Mouse (Mus musculus): ENCODE data around the gene Cd79a.

The Cd79a gene

DNA sequence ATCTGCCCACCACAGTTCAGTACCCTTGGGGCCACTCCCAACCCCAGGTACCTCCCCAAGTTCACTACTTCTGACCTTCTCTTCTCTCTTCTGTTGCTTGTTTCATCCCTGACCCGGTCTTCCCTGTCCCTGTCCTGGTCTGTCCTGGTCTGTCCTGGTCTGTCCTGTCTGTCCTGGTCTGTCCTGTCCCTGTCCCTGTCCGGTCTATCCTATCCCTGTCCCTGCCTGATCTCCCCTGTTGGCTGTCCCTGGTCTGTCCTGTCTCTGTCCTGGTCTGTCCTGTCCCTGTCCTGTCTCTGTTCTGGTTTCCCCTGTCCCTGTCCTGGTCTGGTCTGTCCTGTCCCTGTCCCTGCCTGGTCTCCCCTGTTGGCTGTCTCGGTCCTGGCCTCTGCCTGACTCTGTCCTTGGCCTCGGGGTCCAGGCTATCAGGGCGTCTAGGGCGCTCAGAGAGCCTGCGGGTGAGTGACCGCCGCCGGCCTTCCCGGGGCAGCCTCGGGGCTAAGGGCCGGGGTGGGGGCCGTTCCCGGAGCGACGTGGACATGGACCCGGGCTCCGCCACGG lies 21.7 kb downstream of the Cd79a start:
- DNase-seq (ENCODE audit: low read depth) = no peak

GRCm38 (mm10) chr7:24919728-24920127 lies 22.5 kb downstream of the Cd79a start:
- DNase-seq (ENCODE audit: low read depth) = no peak

- DNase-seq (ENCODE audit: low read depth) = no peak
Measured at GRCm38 (mm10) chr7:24930475-24930874, 33.3 kb downstream of the Cd79a start.

DNA sequence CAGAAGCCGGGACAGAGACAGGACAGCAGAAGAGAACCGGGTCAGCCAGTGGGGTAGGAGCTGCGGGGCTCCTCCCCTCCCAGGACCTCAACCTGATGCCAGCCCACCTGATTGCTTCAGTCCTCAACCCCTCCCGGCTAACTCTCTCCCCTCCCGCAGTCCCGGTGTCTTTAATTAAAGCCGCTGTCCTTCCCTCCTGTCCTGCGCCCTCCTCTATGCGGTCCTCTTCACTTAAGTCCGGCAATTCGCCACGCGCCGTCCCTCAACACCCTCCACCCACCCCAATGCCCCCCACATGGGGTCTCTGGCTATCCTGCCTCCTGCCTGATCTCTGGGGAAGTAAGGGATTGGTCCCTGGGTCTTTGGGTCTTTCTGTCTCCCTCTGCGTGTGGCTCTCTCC lies 34.5 kb downstream of the Cd79a start:
- no peak for DNase-seq (ENCODE audit: low read depth)

DNA sequence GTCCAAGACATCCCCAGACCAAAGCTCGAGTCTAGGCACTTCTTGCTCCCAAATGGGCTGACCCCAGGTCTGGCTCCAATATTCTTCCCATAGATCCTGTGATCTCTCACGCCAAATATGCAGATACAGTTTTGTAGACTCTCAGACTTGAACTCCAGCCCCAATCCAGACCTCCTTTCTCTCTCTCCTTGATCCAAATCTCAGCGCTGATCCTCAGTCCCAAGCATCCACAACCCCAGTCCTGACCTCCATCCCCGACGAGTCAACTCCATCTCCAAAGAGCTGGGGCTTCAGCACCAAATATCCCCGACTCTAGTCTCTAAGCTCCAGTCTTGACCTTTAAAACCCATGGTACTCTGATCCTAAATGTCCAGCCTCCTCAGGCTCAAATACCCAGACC lies 46.5 kb downstream of the Cd79a start:
- DNase-seq (ENCODE audit: low read depth) = no peak

GRCm38 (mm10) chr7:24944257-24944950 lies 47.2 kb downstream of the Cd79a start, which contains the start of gene Gm4881:
TSS of gene Gm4881 (minus strand) at chr7:24944494.
- no peak for DNase-seq (ENCODE audit: low read depth)

- DNase-seq (ENCODE audit: low read depth) = no peak
Measured at GRCm38 (mm10) chr7:24947316-24948048, 50.3 kb downstream of the Cd79a start.

DNA sequence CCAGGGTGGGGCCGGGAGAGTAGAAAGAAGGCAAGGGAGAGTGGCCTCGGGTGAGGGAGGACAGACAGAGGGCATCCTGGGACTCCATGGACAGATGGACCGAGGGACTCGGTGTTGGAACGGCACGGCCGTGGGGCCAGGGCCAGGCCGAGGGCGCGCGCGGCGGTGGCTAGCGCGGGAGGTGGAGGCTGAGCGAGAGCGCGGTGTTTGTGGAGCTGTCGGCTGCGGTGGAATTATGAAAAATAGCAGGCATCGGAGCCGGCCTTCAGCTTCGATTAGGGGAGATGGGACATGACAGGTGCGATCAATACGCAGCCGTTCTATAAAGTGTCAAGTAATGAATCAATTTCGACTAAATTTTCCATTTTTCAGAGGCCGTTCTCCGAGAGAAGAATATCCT lies 51.6 kb downstream of the Cd79a start:
- no peak for DNase-seq (ENCODE audit: low read depth)

- DNase-seq (ENCODE audit: low read depth) = peak; percentile 83
Measured at GRCm38 (mm10) chr7:24949958-24950623, 52.9 kb downstream of the Cd79a start.

Data from NIH3T3 (cell line).